Mouse (Mus musculus): ENCODE measurements around the gene Zc3h4. TPM values are rescaled to one million over a fixed set of nuclear protein-coding genes. Genes with fewer than 3 reads are reported as not detected.

Zc3h4 gene
- polyA plus RNA-seq, 2 experiments from 2014 or later, result 14.0 to 16.1 TPM

Other genes with a start within 250 kb of the Zc3h4 start
- 10 to 100 TPM; 11.0 to 17.9 TPM for gene Meis3, start 225.8 kb upstream of the Zc3h4 start, polyA plus RNA-seq (2017; shearing (Covaris generic))
- 10 to 100 TPM in 1 of 2 experiments, 1 to 10 TPM in 1; 7.0 to 10.9 TPM for gene Dhx34, start 178.9 kb upstream of the Zc3h4 start, polyA plus RNA-seq (2017; shearing (Covaris generic))
- not detected for gene C5ar2, start 156.8 kb upstream of the Zc3h4 start, polyA plus RNA-seq (2017; shearing (Covaris generic))
- gene C5ar1, start 141.4 kb upstream of the Zc3h4 start, polyA plus RNA-seq (2017; shearing (Covaris generic)), result not detected
- 1 to 10 TPM; 1.8 to 2.8 TPM for gene Inafm1, start 127.3 kb upstream of the Zc3h4 start, polyA plus RNA-seq (2017; shearing (Covaris generic))
- 10 to 100 TPM; 11.1 to 11.2 TPM for gene Ccdc9, start 114.1 kb upstream of the Zc3h4 start, polyA plus RNA-seq (2017; shearing (Covaris generic))
- gene Bbc3, start 92.5 kb upstream of the Zc3h4 start, polyA plus RNA-seq (2017; shearing (Covaris generic)), result 1 to 10 TPM in 1 of 2 experiments, under 1 TPM in 1; 0.43 to 1.5 TPM
- gene Sae1, start 13.1 kb upstream of the Zc3h4 start, polyA plus RNA-seq (2017; shearing (Covaris generic)), result 100 to 1,000 TPM in 1 of 2 experiments, 10 to 100 TPM in 1; 75.9 to 106 TPM
- 1 to 10 TPM; 5.7 to 9.2 TPM for gene Tmem160, start 51.9 kb downstream of the Zc3h4 start, polyA plus RNA-seq (2017; shearing (Covaris generic))
- under 1 TPM in 1 of 2 experiments, not detected in 1; 0.22 TPM for gene Npas1, start 76.8 kb downstream of the Zc3h4 start, polyA plus RNA-seq (2017; shearing (Covaris generic))
- gene Arhgap35, start 214.1 kb downstream of the Zc3h4 start, polyA plus RNA-seq (2017; shearing (Covaris generic)), result 1 to 10 TPM; 2.1 to 2.2 TPM